Mouse (Mus musculus) lung, adult 2 months (tissue): ENCODE results near the gene Hk2.

Source experiments
- CTCF ChIP-seq: fragments of 200-500 bp; IDR thresholded peaks from 2 replicates; pipeline ENCODE4 v1.5.1; 2011; ENCODE audit warnings: mild to moderate bottlenecking, low read length, control low read depth; ENCODE audit not compliant: insufficient read depth
- POLR2A ChIP-seq: fragments of 200-500 bp; IDR thresholded peaks from 2 replicates; pipeline ENCODE4 v1.6.1; 2011; ENCODE audit warnings: low read depth, mild to moderate bottlenecking, control low read depth, low read length, borderline replicate concordance; ENCODE audit errors: extremely low read depth

DNA sequence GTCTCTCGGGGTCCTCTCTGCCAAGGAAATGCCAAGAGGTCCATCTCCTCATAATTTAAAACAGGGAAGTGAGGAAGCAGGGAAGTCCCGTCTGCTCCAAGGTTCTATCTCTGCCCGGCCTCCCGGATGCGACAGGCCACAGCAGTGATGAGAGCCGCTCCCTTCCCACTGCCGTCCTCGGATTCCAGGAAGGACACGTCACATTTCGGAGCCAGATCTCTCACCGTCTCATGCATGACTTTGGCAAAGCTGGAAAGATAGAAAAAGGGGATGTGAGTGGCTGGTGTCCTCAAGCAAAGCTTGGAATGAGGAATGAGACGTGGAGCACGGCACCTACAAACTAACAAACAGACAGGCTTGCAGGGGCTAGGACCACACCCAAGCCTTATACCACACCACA lies 47.0 kb downstream of the Hk2 start:
- TF ChIP-seq POLR2A (no peak), CTCF (no peak)
